Mouse (Mus musculus): ENCODE results near the gene Cfap70.

GRCm38 (mm10) chr14:20431726-20432125 is 20.3 kb downstream of the Cfap70 start:
- TF ChIP-seq POLR2A (IDR thresholded peaks at IDR 0.05; ENCODE audit: control insufficient read depth in 1 of 2, insufficient read depth in 1 of 2, low read depth in 1 of 2, low read length in 2 of 2, poor library complexity in 1 of 2) (no peak), EP300 (IDR thresholded peaks at IDR 0.05; ENCODE audit: low read depth in 1 of 2, low read length in 2 of 2) (no peak), CTCF (IDR thresholded peaks at IDR 0.05 in 2 of 3, conservative IDR thresholded peaks at IDR 0.05 in 1 of 3; ENCODE audit: control insufficient read depth in 1 of 3, insufficient read depth in 1 of 3, low read depth in 2 of 3, low read length in 3 of 3, poor library complexity in 1 of 3, severe bottlenecking in 1 of 3) (no peak), ZC3H11A (IDR thresholded peaks at IDR 0.05; ENCODE audit: low read depth, low read length) (no peak), SMC3 (IDR thresholded peaks at IDR 0.05; ENCODE audit: low read depth, low read length) (no peak), GATA1 (IDR thresholded peaks at IDR 0.05; ENCODE audit: low read depth, low read length) (no peak)
